Mouse (Mus musculus) ES-E14 (cell line): Measurements from ENCODE around the gene Siglecg. TPM values are rescaled to one million over a fixed set of nuclear protein-coding genes. Genes with fewer than 3 reads are reported as not detected.
A peak's percentile ranks its signal among the peaks of the same experiment; 100 is the strongest.

Source experiments
- DNase-seq: peaks from one replicate; pipeline ENCODE4 v3.0.0-alpha.2; 2013; ENCODE audit warnings: low read depth, low spot score
- H3K27ac ChIP-seq: 2 replicates; pipeline ENCODE4 v1.5.1; 2012; ENCODE audit warnings: low read depth, mild to moderate bottlenecking, low read length, moderate library complexity, mixed read lengths; ENCODE audit not compliant: poor library complexity, insufficient read depth, severe bottlenecking
- H3K36me3 ChIP-seq: 2 replicates; pipeline ENCODE4 v1.6.1; 2012; ENCODE audit warnings: mild to moderate bottlenecking, low read length, moderate library complexity, mixed read lengths; ENCODE audit not compliant: control insufficient read depth, poor library complexity, insufficient read depth, severe bottlenecking
- H3K4me1 ChIP-seq, 2 experiments: fragments of 150-350 bp in 1 of 2; sonication (generic) in 1 of 2; 2 replicates each; pipeline ENCODE4 v1.6.1; 2012; ENCODE audit warnings: low read length in 2 of 2, mild to moderate bottlenecking in 1 of 2, mixed read lengths in 1 of 2; ENCODE audit not compliant: control insufficient read depth in 2 of 2, insufficient read depth in 2 of 2, poor library complexity in 1 of 2
- H3K4me3 ChIP-seq, 2 experiments: fragments of 150-350 bp in 1 of 2; sonication (generic) in 1 of 2; 2 replicates each; pipeline ENCODE4 v1.5.1; 2012; ENCODE audit warnings: low read length in 2 of 2, low read depth in 1 of 2, mild to moderate bottlenecking in 1 of 2, mixed read lengths in 1 of 2; ENCODE audit not compliant: insufficient read depth in 1 of 2, poor library complexity in 1 of 2, severe bottlenecking in 1 of 2
- H3K9ac ChIP-seq: 2 replicates; pipeline ENCODE4 v1.6.1; 2012; ENCODE audit warnings: low read depth, mild to moderate bottlenecking, low read length, mixed read lengths; ENCODE audit not compliant: poor library complexity, insufficient read depth, severe bottlenecking
- H3K9me3 ChIP-seq: fragments of 150-350 bp; sonication (generic); 2 replicates; pipeline ENCODE4 v1.6.1; 2012; ENCODE audit warnings: low read depth, mild to moderate bottlenecking, low read length; ENCODE audit not compliant: control insufficient read depth, insufficient read depth
- CHD2 ChIP-seq: IDR thresholded peaks from 2 replicates; pipeline ENCODE4 v1.6.1; 2014; ENCODE audit warnings: mild to moderate bottlenecking, low read depth, low read length, inconsistent platforms
- HCFC1 ChIP-seq: IDR thresholded peaks from 2 replicates; pipeline ENCODE4 v1.6.1; 2012; ENCODE audit warnings: low read length, inconsistent platforms, borderline replicate concordance; ENCODE audit not compliant: insufficient read depth
- MAFK ChIP-seq: IDR thresholded peaks from 2 replicates; pipeline ENCODE4 v1.6.1; 2014; ENCODE audit warnings: mild to moderate bottlenecking, low read depth, low read length, inconsistent platforms; ENCODE audit not compliant: insufficient read depth
- ZC3H11A ChIP-seq: IDR thresholded peaks from 2 replicates; pipeline ENCODE4 v1.6.1; 2012; ENCODE audit warnings: low read depth, mild to moderate bottlenecking, inconsistent platforms, low read length, borderline replicate concordance
- ZNF384 ChIP-seq: IDR thresholded peaks from 2 replicates; pipeline ENCODE4 v1.6.1; 2012; ENCODE audit warnings: low read depth, low read length, inconsistent platforms
- in situ Hi-C, 2 experiments: fragments of 600-800 bp; cut with MboI; formaldehyde crosslinking; loops; one replicate each; pipeline ENCODE4 v1.15.1; 2025; ENCODE audit warnings: low sequenced_read_pairs in 2 of 2, inconsistent platforms in 1 of 2; ENCODE audit not compliant: unreplicated experiment in 2 of 2
- total RNA-seq: library from RNA; depleted of rRNA; stranded (reverse); fragments of 300-350 nt; gene quantifications from 2 replicates; pipeline ENCODE4 v1.2.3, GENCODE M21; 2012

Siglecg gene
- total RNA-seq, 1 experiment: 1.9 TPM

GRCm38 (mm10) chr7:43448246-43448645, 40.2 kb downstream of the Siglecg start:
- in situ Hi-C loops: no loop called here
- Histone ChIP-seq H3K4me3 (no peak overlapping the region), H3K4me1 (peaks cover 0 to 2% of the 10 kb centered on the region in 2 experiments; a peak in 2 of 4 replicates), H3K9me3 (no peaks in the 10 kb centered on the region), H3K27ac (no peak overlapping the region), H3K9ac (no peak overlapping the region), H3K36me3 (no peaks in the 10 kb centered on the region)
- DNase-seq: no peak
- no peak for TF ChIP-seq MAFK
- no peak for TF ChIP-seq ZNF384
- no peak for TF ChIP-seq ZC3H11A
- TF ChIP-seq CHD2: no peak
- no peak for TF ChIP-seq HCFC1

- in situ Hi-C loops: no loop called here
- Histone ChIP-seq H3K9ac (no peak overlapping the region), H3K36me3 (peaks cover 8% of the 10 kb centered on the region; the same call in 1 of the 2 replicates), H3K27ac (no peak overlapping the region), H3K4me3 (no peak overlapping the region), H3K9me3 (no peaks in the 10 kb centered on the region), H3K4me1 (peaks cover 0 to 2% of the 10 kb centered on the region in 2 experiments; a peak in 2 of 4 replicates)
- no peak for DNase-seq
- TF ChIP-seq ZNF384: no peak
- TF ChIP-seq CHD2: no peak
- TF ChIP-seq HCFC1: no peak
- TF ChIP-seq MAFK: no peak
- TF ChIP-seq ZC3H11A: no peak
Measured at GRCm38 (mm10) chr7:43449811-43450210, 41.8 kb downstream of the Siglecg start.

GRCm38 (mm10) chr7:43451726-43452125, 43.7 kb downstream of the Siglecg start:
- no peak for DNase-seq
- in situ Hi-C loops: no loop called here
- TF ChIP-seq HCFC1 (no peak), ZNF384 (no peak), ZC3H11A (no peak), MAFK (no peak), CHD2 (no peak)

GRCm38 (mm10) chr7:43452609-43453008, 44.6 kb downstream of the Siglecg start:
- H3K27ac ChIP-seq: no peak overlapping the region
- TF ChIP-seq ZNF384: no peak
- TF ChIP-seq HCFC1: no peak
- TF ChIP-seq ZC3H11A: no peak
- no peak for TF ChIP-seq MAFK
- TF ChIP-seq CHD2: no peak
- in situ Hi-C loops: no loop called here
- peaks cover 0 to 2% of the 10 kb centered on the region in 2 experiments; a peak in 2 of 4 replicates for H3K4me1 ChIP-seq
- H3K4me3 ChIP-seq: no peak overlapping the region
- peaks cover 31% of the 10 kb centered on the region; the same call in 1 of the 2 replicates for H3K36me3 ChIP-seq
- no peak overlapping the region for H3K9ac ChIP-seq
- no peaks in the 10 kb centered on the region; the same call in 1 of the 2 replicates for H3K9me3 ChIP-seq
- peak; percentile 47 for DNase-seq

More at GRCm38 (mm10) chr7:43451726-43452125, 43.7 kb downstream of the Siglecg start:
- Histone ChIP-seq H3K27ac (no peak overlapping the region), H3K36me3 (peaks cover 23% of the 10 kb centered on the region; the same call in 1 of the 2 replicates), H3K4me1 (peaks cover 0 to 2% of the 10 kb centered on the region in 2 experiments; a peak in 2 of 4 replicates), H3K9ac (no peak overlapping the region), H3K4me3 (no peak overlapping the region), H3K9me3 (no peaks in the 10 kb centered on the region; the same call in 1 of the 2 replicates)

GRCm38 (mm10) chr7:43453599-43454355, 45.8 kb downstream of the Siglecg start:
- DNase-seq: no peak
- Histone ChIP-seq H3K4me1 (peaks cover 0 to 2% of the 10 kb centered on the region in 2 experiments; a peak in 2 of 4 replicates), H3K4me3 (no peak overlapping the region), H3K27ac (no peak overlapping the region), H3K9me3 (no peaks in the 10 kb centered on the region; the same call in 1 of the 2 replicates), H3K9ac (no peak overlapping the region), H3K36me3 (peaks cover 31% of the 10 kb centered on the region; the same call in 1 of the 2 replicates)
- TF ChIP-seq ZC3H11A (no peak), ZNF384 (no peak)
- in situ Hi-C loops: no loop called here
